Mouse (Mus musculus) ovary, adult 18-20 months (tissue): ENCODE results near the gene Lamtor5.

Source experiments
- DNase-seq: peaks from one replicate; pipeline ENCODE4 v3.0.0; 2022; ENCODE audit warnings: low spot score, mixed read lengths

The Lamtor5 gene

DNA sequence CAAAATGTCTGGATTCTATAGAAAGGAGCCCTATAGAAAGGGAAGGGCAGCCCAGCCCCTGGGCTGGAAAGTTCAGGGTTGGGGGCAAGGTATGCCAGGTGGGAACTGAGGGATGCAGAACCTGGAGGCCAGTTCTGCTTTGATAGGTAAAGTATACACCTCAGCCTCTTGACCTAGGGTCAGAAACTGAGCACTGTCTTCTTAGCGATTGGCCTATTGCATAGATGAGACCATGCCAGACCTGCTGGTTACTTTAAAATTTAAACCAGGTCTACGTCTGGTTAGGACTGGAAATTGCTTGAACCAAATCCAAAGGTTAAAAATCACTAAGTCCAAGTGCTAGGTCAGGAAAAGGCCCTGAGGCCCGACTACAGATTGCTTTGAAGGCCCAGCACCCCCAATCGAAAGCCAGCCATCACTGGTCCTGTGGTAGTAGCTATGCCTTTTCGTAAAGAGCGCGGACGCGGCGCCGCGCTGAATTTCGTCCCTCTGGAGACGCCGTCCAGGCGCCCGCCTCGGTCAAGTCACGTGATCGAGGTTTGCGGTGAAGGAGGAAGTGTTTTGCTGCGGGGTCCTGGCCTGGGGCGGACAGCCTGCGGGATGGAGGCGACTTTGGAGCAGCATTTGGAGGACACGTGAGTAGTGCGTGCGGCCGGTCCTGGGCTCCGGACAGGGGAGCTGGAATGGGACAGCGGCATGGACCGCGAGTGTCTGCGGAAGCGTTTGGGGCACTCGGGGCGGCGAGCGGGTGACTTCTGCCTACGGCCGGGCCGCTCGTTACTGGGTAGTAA, at the start of gene Lamtor5:
TSS of gene Lamtor5 (plus strand) at position 380 of the 791 bp plus-strand sequence.
- peak; percentile 74 for DNase-seq

DNA sequence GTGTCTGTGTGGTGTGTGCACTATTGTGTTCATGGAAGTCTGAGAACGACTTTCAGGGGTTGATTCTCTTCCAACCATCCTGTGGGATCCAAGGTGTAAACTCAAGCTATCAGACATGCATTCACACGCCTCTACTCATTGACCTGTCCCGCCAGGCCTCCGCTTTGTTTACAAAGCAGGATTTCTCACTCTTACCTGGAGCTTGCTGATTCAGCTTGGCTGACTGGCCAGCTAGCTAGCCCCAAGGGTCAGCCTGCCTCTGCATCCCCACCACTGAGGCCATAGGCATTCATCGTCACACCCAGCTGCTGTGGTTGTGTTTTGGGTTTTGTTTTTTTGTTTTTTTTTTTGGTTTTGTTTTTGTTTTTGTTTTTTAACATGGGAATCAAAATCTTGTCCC, 49.4 kb upstream of the Lamtor5 start:
- DNase-seq, result no peak

- no peak for DNase-seq
Measured at GRCm38 (mm10) chr3:107229822-107230221, 48.8 kb upstream of the Lamtor5 start.

GRCm38 (mm10) chr3:107230527-107230926, 48.1 kb upstream of the Lamtor5 start, which contains the start of gene A630076J17Rik:
A630076J17Rik (plus strand) TSS chr3:107230614.
- DNase-seq, result no peak

GRCm38 (mm10) chr3:107231202-107231601, 47.5 kb upstream of the Lamtor5 start:
- no peak for DNase-seq

GRCm38 (mm10) chr3:107233351-107233813, 45.3 kb upstream of the Lamtor5 start:
- peak; percentile 36 for DNase-seq

- no peak for DNase-seq
Measured at GRCm38 (mm10) chr3:107233945-107234344, 44.7 kb upstream of the Lamtor5 start.

DNA sequence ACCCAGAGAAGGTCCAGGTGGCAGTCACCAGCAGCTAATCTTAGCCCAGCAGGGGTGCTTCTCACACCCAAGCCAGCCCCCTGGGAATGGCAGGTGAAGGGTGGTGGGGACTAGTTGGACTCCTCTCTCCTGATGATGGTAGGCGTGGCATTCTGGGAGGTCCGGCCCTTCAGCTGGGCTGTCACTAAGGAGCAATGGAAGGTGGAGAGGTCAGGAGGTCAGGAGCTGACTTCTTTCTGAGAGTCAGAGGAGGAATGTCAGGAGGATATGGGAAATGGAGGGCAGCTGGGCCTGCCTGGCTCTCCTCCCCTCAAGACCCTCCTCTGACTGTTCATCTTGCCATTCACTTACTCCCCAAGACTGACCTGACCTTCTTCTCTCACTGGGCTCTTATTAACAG, 40.6 kb upstream of the Lamtor5 start:
- DNase-seq, result no peak

DNA sequence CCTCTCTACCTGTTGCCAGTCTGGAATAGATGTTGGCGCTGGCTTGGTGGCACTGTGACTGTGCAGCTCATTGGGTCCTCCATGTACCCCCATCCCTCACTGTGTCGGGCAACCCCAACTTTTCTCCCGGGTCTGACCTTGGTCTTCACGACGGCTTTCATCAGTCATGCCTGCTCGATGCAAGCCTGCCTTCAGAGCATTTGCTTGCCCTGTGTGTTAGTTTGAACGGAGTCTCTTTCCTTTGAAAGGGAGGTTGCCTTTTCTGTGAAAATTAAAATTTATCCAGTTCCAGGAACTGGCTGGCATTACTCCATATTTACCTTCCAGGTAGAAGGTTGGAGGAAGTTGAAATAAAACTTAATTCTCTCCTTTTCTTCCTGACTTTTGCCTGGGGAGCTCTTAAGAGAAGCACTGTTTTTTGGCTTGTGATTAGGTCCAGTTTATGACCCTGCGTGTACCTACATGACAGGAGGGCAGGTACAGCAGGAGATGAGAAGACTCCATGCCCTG, 40.1 kb upstream of the Lamtor5 start:
- no peak for DNase-seq

DNA sequence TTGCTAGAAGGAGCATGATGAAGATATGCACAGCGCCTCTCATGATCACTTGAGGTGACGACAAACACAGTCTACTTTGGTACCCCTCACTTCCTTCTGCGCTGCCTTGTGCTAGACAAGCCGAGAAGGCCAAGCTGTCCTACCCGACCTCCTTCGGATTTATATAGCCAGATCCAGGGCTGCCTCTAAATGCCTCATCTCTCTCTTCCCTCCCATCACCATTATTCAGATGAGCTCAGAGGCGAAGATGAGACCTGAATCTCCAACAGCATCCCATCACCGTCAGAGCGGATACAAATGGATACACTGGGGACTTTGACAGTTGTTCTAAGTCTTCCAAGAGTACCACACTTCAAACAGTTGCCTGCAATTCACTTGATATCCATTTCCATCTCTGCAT, 39.1 kb upstream of the Lamtor5 start, which contains the start of gene Prok1:
TSS of gene Prok1 (minus strand) at position 101 of the 400 bp plus-strand sequence.
- no peak for DNase-seq

- DNase-seq, result no peak
Measured at GRCm38 (mm10) chr3:107241389-107242094, 37.1 kb upstream of the Lamtor5 start.

- DNase-seq, result no peak
Measured at GRCm38 (mm10) chr3:107246876-107247275, 31.8 kb upstream of the Lamtor5 start.

GRCm38 (mm10) chr3:107249042-107249441, 29.6 kb upstream of the Lamtor5 start:
- DNase-seq, result no peak

DNA sequence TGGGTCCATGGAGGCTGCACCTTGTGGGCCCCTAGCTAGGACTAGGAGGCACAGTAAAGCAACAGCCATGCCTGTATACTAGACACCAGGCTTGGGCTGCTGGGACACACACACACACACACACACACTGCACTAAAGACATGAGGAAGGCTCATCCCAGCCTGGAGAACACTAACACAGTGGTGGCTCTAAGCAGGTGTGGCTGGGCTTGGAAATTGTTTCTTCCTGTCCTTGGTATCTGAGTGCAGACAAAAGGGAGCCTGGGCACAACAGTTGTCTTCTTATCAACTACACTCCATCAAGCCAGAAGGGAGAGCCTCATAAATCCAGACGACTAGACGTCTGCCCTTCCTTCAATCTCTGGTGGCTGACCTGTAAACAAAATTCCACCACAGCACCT, 28.3 kb upstream of the Lamtor5 start:
- no peak for DNase-seq

DNA sequence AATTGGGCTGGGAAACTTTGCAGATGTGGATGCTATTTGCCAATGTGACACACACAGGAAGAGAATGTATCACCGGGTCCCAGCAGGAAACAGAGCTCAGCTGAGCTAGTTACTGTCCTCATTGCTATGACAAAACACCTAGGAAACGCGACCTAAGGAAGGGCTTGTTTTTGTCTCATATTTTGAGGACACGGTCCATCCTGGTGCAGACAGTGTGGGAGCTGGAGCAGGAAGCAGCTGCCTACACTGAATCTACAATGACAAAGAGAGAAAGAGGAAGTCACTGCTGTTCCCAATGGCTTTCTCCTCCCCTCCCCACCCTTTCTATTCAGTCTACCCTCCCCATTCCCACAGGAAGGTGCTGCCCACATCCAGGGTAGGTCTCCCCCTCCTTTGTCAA, 26.6 kb upstream of the Lamtor5 start:
- no peak for DNase-seq

GRCm38 (mm10) chr3:107253925-107254324, 24.7 kb upstream of the Lamtor5 start:
- no peak for DNase-seq

DNA sequence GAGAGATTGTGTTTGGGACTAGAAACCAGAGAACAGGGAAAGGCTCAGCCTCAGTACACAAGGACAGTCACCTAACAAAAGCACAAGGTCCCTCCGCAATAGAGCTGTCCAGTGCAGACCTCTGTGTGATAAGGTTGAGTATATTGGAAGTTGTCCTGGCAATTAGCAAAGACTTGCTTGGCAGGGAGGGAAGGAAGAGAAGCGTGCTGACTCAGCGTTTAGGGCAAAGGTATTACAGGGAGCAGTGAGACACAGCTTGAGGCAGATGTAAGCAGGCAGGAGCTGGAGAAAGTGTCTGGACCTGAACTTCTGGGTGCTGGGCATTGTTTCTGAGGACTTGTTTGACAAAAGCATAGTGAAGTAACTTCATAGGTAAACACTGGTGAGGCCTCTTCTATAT, 22.7 kb upstream of the Lamtor5 start:
- no peak for DNase-seq

DNA sequence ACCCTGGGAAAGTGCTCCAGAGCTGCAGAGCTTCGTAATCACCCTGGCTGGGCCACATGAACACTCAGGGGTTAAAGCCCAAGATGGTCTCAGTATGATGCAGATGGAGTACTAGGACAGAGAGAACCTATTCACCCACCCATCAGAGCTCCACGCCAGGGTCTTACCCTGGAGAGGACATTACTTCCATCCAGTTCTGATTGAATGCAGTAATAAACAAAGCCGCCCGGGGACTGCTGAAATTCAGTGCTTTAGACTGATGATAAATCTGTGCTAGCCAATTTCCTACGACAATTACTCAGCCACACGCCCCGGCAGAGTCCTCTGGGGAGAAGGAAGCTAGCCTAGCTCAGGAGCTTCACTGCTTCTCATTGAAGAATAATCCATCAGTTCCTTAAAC, 21.9 kb upstream of the Lamtor5 start:
- no peak for DNase-seq

DNA sequence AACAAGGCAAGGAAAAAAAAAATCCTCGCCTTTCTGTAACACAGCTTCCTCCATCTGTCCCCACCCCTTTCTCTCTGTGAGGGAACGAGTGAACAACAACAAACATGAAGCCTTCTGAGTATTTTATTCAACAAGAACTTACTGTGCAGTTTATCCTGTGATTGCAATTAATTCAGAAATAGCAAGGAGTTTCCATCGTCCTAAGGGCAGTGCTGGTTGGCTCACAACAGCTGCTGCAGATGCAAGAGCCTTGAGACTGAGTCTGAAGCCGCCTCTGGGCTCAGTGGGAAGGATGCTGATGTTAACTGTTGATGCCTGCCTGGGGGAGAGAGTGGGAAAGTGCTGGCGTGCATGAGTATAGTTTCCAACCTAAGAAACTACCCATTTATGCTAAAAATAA, 20.7 kb upstream of the Lamtor5 start:
- DNase-seq, result no peak

DNA sequence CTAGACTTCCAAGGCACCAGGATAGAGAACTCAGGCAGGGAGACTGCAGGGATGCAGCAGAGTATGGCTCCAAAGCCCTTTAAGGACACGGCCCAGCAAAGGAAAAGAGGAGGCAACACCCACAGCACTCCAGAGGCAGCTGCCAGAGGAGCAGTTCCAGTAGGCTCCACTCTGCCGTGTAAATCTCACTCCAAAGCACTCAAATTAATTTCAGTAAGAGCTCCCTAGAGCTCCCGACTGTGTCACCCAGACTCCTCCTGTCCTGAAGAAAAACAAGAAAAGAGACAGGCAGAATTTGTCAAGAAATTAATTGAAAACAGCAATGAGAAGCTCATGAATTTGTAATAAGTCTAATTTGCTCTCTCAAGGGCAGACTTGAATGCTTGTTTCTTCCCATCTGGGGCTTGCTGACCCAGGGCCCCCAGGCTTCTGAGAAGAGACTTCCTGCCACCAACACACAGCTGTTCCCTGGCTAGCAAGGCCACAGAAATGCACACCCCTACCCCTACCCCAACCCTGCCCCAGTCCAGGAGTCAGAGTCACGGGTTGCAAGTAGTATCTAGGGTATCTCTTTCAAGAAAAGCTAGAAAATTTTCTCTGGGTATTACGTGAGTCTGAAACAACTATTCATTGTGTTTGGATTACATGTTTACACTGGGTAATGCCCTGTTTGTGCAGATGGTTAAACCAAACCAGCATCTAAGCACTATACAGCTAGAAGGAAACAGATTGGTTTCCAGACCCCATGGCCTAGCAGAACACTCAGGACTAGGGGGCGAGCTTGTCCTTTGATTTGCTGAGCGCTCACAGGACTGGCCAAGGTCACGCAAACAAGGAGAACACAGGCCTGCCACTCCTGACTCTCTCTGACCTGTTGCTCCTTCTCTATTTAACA, 17.5 kb upstream of the Lamtor5 start:
- DNase-seq, result peak; percentile 11

- no peak for DNase-seq
Measured at GRCm38 (mm10) chr3:107261851-107262165, 16.9 kb upstream of the Lamtor5 start.

- DNase-seq, result no peak
Measured at GRCm38 (mm10) chr3:107266814-107267345, 11.8 kb upstream of the Lamtor5 start.
